Mouse (Mus musculus): ENCODE data around the gene Haao.

The Haao gene

GRCm38 (mm10) chr17:83836048-83836447, 11.7 kb downstream of the Haao start:
- no peak for ATAC-seq (ENCODE audit: low TSS enrichment)

GRCm38 (mm10) chr17:83834120-83834519, 13.6 kb downstream of the Haao start:
- ATAC-seq (ENCODE audit: low TSS enrichment): no peak

GRCm38 (mm10) chr17:83830616-83831292, 17.0 kb downstream of the Haao start:
- peak; percentile 27; the same call in 1 of the 2 replicates for ATAC-seq (ENCODE audit: low TSS enrichment)

- ATAC-seq (ENCODE audit: low TSS enrichment): no peak
Measured at GRCm38 (mm10) chr17:83829356-83829755, 18.4 kb downstream of the Haao start.

DNA sequence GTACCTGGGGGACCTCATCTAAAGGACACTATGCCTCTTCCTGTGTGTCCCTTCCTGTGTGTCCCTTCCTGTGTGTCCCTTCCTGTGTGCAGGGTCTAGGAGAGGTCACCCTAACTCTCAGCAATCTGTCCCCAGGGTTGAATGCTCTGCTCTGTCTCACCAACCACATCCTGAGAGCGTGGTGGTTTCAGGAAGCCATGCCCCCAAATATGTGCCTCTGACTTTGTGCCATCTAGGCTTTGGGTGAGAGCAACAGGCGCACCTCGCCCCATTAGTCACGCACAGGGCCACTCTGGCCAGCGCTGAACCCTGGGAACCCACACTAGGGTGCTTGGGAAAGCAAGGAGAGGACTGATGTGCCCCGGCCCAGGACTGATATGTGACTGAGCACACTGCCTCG, 23.9 kb downstream of the Haao start:
- ATAC-seq (ENCODE audit: low TSS enrichment): no peak

GRCm38 (mm10) chr17:83821876-83822275, 25.9 kb downstream of the Haao start:
- ATAC-seq (ENCODE audit: low TSS enrichment): no peak

- ATAC-seq (ENCODE audit: low TSS enrichment): no peak
Measured at GRCm38 (mm10) chr17:83820701-83821100, 27.1 kb downstream of the Haao start.

DNA sequence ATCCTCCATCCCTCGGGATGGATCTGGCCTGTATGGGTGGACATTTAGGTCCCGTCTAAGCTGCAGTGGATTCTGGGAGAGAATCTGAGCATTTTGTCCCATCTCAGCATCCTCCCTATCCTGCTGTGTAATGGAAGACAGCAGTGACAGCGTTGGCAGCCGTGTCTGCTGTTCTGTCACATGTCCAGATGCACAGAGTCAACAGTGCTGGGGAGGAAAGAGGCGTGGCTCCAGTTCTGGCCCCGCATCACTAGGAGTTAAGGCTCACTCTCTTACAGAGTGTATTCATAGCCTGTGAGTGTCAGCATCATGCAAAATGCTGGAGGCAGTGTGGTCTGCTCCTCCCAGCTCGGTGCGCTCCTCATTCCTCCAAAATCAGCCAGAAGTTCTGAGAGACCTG, 28.3 kb downstream of the Haao start:
- peak; percentile 61 for ATAC-seq (ENCODE audit: low TSS enrichment)

DNA sequence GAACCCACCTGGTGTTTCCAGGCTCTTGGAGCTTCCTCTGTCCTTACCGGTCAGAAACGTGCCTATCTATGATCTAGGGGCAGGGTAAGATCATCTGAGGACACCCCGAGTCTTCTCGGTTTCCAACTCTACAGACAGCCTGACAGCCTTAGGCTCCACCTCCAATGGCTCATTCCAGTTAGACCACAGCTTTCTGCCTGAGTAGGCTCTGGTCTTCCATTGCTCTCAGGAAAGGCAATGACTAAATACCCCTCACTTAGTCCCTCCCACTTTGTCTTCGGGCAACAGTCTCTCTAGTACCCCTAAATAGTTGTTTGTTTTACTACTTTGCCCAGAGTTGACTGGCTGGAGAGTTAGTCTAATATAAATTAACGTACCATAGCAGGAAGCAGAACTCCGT, 30.8 kb downstream of the Haao start:
- no peak for ATAC-seq (ENCODE audit: low TSS enrichment)

GRCm38 (mm10) chr17:83813050-83813449, 34.7 kb downstream of the Haao start:
- no peak for ATAC-seq (ENCODE audit: low TSS enrichment)

DNA sequence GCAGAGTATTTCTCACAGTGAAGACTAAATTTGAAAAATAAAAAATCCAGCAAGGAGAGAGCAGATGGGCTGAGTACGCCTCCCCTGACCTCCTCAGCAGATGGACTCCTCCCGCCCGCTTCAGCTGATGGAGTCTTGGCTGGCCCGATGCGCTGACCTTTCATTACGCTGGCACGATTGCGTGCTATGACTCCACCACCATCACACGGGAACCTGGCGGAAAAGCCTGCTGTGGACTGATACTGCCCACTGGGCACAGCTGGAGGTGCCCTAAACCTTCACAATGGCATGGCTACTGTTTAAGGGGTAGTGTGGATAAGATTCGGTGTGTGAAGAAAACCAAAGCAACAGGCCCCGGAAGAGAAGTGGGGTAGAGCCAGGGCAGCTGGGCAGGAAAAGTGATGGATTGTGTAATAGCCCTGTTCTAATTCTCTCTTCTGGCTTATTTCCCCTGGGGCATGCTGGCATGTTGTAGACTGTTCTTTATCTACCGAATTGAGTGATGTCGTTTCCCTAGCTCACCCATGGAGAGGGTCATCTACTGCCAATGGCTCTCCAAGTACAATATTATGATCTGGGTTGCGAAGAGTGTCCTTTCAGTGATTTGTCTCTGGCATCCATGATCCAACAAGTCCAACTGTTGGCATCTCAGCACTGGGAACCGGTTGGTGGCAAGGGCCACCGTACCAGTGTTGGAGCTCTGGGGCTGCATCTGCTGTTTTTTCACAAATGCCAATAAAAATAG, 35.4 kb downstream of the Haao start:
- ATAC-seq (ENCODE audit: low TSS enrichment): 0 out of 2 replicates have a peak, but pooled peaks have one; percentile 28

DNA sequence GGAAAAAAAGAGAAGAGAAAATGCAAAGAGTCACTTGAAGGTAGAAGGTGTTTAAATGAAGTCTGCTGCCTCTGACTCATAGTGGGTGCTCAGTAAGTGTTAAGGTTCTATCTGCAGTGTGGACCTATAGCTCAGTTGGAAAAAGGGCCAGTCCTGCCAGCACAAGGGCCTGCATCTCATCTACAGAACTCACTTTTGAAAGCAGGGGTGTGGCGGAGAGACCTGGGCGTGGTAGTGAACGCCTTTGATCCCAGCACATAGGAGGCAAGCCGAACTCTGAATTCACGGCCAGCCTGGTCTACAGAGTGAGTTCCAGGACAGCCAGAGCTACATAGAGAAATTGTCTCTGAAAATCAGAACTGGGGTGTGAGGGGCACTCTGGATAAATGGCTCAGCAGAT, 37.5 kb downstream of the Haao start:
- no peak for ATAC-seq (ENCODE audit: low TSS enrichment)

DNA sequence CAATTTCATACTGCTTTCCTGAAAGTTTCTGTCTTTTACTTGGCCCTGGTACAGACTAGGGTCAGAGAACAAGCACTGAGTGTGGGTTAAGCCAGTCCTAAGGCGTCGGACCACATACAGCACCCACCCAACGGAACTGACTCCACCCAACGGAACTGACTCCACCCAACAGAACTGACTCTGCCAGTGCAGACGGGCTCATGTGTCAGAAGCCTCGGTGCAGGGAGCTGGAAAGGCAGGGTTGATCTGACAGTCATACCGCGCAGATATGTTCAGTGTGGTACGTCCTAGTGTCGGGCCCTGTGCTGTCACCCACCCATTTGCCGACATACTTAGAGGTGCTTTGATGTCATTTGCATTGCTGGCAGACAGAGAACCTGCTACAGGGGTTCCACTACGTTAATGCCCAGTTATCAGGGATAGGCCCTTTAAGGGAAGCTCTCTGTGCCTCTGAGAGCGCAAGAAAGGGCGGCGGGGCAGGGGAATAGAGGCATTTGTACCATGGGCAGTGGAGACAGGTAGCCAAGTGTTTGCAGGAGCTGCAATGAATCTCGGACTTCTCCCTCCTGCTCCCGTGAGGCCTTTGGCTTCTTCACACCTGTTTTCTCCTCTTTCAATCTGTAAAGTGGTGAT, 38.5 kb downstream of the Haao start:
- ATAC-seq (ENCODE audit: low TSS enrichment): no peak

DNA sequence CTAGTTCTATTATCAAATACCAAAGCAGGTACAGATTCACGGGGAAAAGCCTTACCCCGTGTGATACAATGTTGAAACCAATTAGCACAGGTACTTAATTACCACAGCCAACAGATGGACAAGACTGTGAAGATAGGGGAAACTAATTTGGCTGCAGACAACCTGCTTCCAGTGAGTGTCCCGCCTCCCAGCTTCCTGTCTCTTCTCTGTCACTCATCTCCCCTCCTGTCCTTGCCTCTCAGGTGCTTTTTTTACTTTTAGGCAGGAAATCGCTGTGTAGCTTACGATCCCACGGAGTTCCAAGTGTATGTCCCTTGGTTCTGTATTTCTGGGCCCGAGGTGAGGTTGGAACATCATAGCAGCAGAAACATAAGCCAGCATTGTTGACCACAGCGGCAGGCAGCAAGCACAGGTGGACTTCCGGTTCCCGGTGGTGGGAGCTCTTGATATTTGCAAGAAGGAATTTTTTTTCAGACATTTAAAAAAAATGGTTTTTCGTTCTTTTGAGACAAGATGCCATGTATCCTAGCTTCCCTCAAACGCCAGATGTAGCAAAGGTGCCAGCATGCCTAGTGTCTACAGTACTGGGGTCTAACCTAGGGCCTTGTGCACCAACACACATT, 39.2 kb downstream of the Haao start:
- no peak for ATAC-seq (ENCODE audit: low TSS enrichment)

GRCm38 (mm10) chr17:83807778-83808398, 39.9 kb downstream of the Haao start:
- peak; percentile 70 for ATAC-seq (ENCODE audit: low TSS enrichment)

DNA sequence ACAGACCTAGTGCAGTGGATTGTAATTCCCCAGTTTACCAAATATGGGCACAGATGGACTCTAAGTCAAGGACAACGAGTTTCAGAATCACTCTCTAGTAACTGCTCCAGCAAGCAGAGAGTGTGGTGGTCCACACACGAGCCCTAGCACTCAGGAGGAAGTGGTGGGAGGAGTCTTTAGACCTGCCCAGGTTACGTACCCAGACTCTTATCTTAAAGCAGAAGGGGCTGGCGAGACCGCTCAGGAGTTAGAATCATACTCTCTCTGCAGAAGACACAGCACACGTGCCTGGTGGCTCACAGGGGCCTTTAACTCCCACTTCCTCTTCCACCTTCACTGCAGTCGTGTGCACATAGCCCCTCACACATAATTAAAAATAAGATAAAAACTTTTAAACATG, 40.4 kb downstream of the Haao start:
- no peak for ATAC-seq (ENCODE audit: low TSS enrichment)

- no peak for ATAC-seq (ENCODE audit: low TSS enrichment)
Measured at GRCm38 (mm10) chr17:83805078-83805477, 42.7 kb downstream of the Haao start.

DNA sequence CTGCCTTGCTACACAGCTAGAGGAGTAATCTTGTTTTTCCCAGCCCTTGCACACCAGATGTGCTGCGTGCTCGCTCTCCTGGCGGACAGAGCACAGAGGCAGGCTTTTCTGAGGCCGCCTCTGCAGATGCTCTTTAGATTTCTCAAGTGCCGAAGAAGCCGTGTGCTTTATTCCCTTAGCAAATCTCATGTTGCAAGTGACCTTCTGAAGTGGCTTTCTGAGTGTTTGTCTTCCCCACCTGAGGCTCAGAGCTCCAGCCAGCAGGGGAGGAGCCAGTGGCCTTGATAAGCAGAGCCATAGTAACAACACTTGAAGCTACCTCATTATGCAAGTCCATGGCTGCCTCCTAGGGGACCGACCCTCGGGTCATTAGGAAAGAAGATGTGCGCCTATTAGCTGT, 43.8 kb downstream of the Haao start:
- ATAC-seq (ENCODE audit: low TSS enrichment): no peak

DNA sequence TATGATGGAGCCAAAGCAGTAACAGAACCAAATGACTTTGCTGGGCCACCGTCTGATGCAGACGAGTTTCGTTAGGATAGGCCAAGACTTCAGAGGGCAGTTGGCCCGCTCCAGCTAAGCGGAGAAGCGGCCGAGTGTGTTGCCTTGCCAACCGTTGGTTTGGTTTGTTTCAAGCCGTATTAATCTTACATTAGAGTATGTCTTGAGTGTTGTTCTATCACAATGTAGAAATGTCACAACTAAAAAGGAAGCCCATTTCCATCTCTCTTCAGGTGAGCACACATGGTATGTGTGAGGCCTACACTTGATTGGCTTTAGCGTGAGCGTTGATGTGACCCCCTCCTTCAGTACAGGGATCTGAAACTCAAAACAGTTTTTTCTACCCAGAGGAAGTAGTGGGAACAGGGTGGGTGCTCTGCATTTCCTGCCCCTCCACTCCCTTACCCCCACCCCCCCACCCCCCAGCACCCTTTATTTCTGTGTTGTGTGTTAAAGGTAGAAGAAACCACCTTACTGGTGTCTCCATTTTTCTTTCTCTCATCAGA, 48.2 kb downstream of the Haao start:
- no peak for ATAC-seq (ENCODE audit: low TSS enrichment)

- no peak for ATAC-seq (ENCODE audit: low TSS enrichment)
Measured at GRCm38 (mm10) chr17:83795121-83795520, 52.6 kb downstream of the Haao start.

- no peak for ATAC-seq (ENCODE audit: low TSS enrichment)
Measured at GRCm38 (mm10) chr17:83792388-83792787, 55.4 kb downstream of the Haao start.

DNA sequence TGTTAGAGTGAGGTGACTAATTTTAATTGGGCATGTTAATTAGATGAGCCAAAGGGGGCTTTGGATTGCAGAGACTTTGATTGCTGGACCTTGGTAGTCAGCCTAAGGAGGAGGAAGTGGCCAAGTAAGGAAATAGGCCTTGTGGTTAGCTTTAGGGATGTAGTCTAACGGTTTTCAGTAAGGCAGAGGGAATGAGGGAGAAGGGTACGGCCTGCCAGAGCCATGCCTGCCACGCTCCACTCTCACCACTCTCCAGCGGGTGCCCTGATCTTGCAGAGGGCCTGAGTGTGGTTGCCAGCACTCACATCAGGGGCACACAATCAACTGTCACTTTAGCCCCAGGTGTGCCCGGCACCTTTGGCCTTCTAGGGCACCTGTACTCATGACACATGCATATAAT, 57.6 kb downstream of the Haao start:
- no peak for ATAC-seq (ENCODE audit: low TSS enrichment)

Data from frontal cortex, adult (tissue).